Mouse (Mus musculus) CD4-positive, CD25-positive, alpha-beta regulatory T cell, adult 2 months (primary cell): ENCODE measurements around the gene Ankrd23.
"Not testable (repeated sequence)": the region's sequence is repeated elsewhere in the genome, so short reads cannot be mapped to it uniquely, and the experiment has no call there.

Source experiments
- DNase-seq: peaks from one replicate; pipeline ENCODE4 v3.0.0-alpha.2; 2012; ENCODE audit warnings: low read depth, low spot score

Ankrd23 gene

GRCm38 (mm10) chr1:36536783-36537182 is at the start of gene Ankrd23:
TSS of gene Ankrd23 (minus strand) at chr1:36536883.
- DNase-seq: not testable (repeated sequence)

- DNase-seq: no peak
Observed at GRCm38 (mm10) chr1:36586288-36586687, 49.6 kb upstream of the Ankrd23 start.

GRCm38 (mm10) chr1:36583408-36584116 is 46.9 kb upstream of the Ankrd23 start:
- no peak for DNase-seq

GRCm38 (mm10) chr1:36582211-36582610 is 45.5 kb upstream of the Ankrd23 start:
- no peak for DNase-seq

GRCm38 (mm10) chr1:36581260-36581659 is 44.6 kb upstream of the Ankrd23 start:
- DNase-seq: no peak

- no peak for DNase-seq
Observed at GRCm38 (mm10) chr1:36580384-36581207, 43.9 kb upstream of the Ankrd23 start.

GRCm38 (mm10) chr1:36579974-36580383 is 43.3 kb upstream of the Ankrd23 start:
- no peak for DNase-seq

GRCm38 (mm10) chr1:36576991-36577675 is 40.5 kb upstream of the Ankrd23 start:
- no peak for DNase-seq

GRCm38 (mm10) chr1:36575347-36575746 is 38.7 kb upstream of the Ankrd23 start:
- DNase-seq: no peak

- no peak for DNase-seq
Observed at GRCm38 (mm10) chr1:36574196-36574955, 37.7 kb upstream of the Ankrd23 start.

GRCm38 (mm10) chr1:36573524-36573923 is 36.8 kb upstream of the Ankrd23 start:
- DNase-seq: no peak

GRCm38 (mm10) chr1:36572709-36573108 is 36.0 kb upstream of the Ankrd23 start:
- DNase-seq: no peak

- no peak for DNase-seq
Observed at GRCm38 (mm10) chr1:36572140-36572700, 35.5 kb upstream of the Ankrd23 start.

- DNase-seq: no peak
Observed at GRCm38 (mm10) chr1:36571627-36572026, 34.9 kb upstream of the Ankrd23 start.

- no peak for DNase-seq
Observed at GRCm38 (mm10) chr1:36570320-36570719, 33.6 kb upstream of the Ankrd23 start.

- DNase-seq: no peak
Observed at GRCm38 (mm10) chr1:36569694-36570276, 33.1 kb upstream of the Ankrd23 start.

- no peak for DNase-seq
Observed at GRCm38 (mm10) chr1:36568776-36569175, 32.1 kb upstream of the Ankrd23 start.

GRCm38 (mm10) chr1:36567818-36568603 is 31.3 kb upstream of the Ankrd23 start:
- DNase-seq: no peak

GRCm38 (mm10) chr1:36566425-36566824 is 29.7 kb upstream of the Ankrd23 start:
- no peak for DNase-seq

- no peak for DNase-seq
Observed at GRCm38 (mm10) chr1:36564101-36564500, 27.4 kb upstream of the Ankrd23 start.
